Mouse (Mus musculus) stomach, embryonic 15.5 days (tissue): ENCODE measurements around the gene Mpdu1. TPM values are rescaled to one million over a fixed set of nuclear protein-coding genes. Genes with fewer than 3 reads are reported as not detected.
A peak's percentile ranks its signal among the peaks of the same experiment; 100 is the strongest.
"Not testable (repeated sequence)": the region's sequence is repeated elsewhere in the genome, so short reads cannot be mapped to it uniquely, and the experiment has no call there.

Experiments used
- ATAC-seq: fragments of 200-750 bp; cut with Nextera tagmentation; 2 replicates; pipeline ENCODE4 v1.8.0; 2017; ENCODE audit warnings: low read depth, moderate number of reproducible peaks, moderate TSS enrichment; ENCODE audit not compliant: insufficient read depth, low FRiP score
- H3K27ac ChIP-seq: fragments of 300-500 bp; sonication (generic); 2 replicates; pipeline ENCODE4 v1.5.1; 2015; ENCODE audit warnings: mild to moderate bottlenecking, inconsistent platforms
- H3K27me3 ChIP-seq: fragments of 300-500 bp; sonication (generic); replicated peaks from 2 replicates; pipeline ENCODE4 v1.6.1; 2015; ENCODE audit warnings: inconsistent platforms
- H3K36me3 ChIP-seq: fragments of 300-500 bp; sonication (generic); 2 replicates; pipeline ENCODE4 v1.6.1; 2015; ENCODE audit warnings: inconsistent platforms
- H3K4me1 ChIP-seq: fragments of 300-500 bp; sonication (generic); 2 replicates; pipeline ENCODE4 v1.6.1; 2015; ENCODE audit warnings: inconsistent platforms
- H3K4me2 ChIP-seq: fragments of 300-500 bp; sonication (generic); 2 replicates; pipeline ENCODE4 v1.6.1; 2015; ENCODE audit warnings: mild to moderate bottlenecking, inconsistent platforms
- H3K4me3 ChIP-seq: fragments of 300-500 bp; sonication (generic); replicated peaks from 2 replicates; pipeline ENCODE4 v1.5.1; 2015; ENCODE audit warnings: inconsistent platforms
- H3K9ac ChIP-seq: fragments of 300-500 bp; sonication (generic); 2 replicates; pipeline ENCODE4 v1.6.1; 2015; ENCODE audit warnings: inconsistent platforms
- H3K9me3 ChIP-seq: fragments of 300-500 bp; sonication (generic); 2 replicates; pipeline ENCODE4 v1.6.1; 2016; ENCODE audit warnings: inconsistent platforms
- whole genome bisulfite sequencing: fragments of 180-500 bp; shearing (Covaris S2); methylation state at CpG from one replicate; pipeline ENCODE4 v1.1.7; 2015; 5-methylcytosine and 5-hydroxymethylcytosine counted together
- polyA plus RNA-seq: library from polyadenylated mRNA; unstranded; fragments of >200 nt; fragmentation: Nextera tagmentation; extraction: Ambion mirVana; gene quantifications from 2 replicates; pipeline ENCODE4 v1.2.1, GENCODE M21; 2015

Mpdu1 gene
- polyA plus RNA-seq, 1 experiment from 2014 or later: 58.7 TPM

- H3K27ac ChIP-seq: no peak overlapping the region
- no peaks in the 10 kb centered on the region for H3K9me3 ChIP-seq
- ATAC-seq: no peak
- no peak overlapping the region for H3K4me3 ChIP-seq
- H3K4me1 ChIP-seq: no peaks in the 10 kb centered on the region
- H3K4me2 ChIP-seq: no peak overlapping the region
- WGBS: 36% methylated on average over 6 of the region's 6 CpGs
- H3K36me3 ChIP-seq: no peaks in the 10 kb centered on the region
- no peak overlapping the region for H3K9ac ChIP-seq
- no peaks in the 10 kb centered on the region for H3K27me3 ChIP-seq
These were observed 34.2 kb downstream of the Mpdu1 start for GRCm38 (mm10) chr11:69628286-69628685.

GRCm38 (mm10) chr11:69624339-69624738 is 38.1 kb downstream of the Mpdu1 start:
- H3K27ac ChIP-seq: not testable (repeated sequence)

GRCm38 (mm10) chr11:69623006-69623405 is 39.4 kb downstream of the Mpdu1 start:
- H3K27ac ChIP-seq: no peak overlapping the region
- H3K9me3 ChIP-seq: no peaks in the 10 kb centered on the region
- 70% methylated on average over 4 of the region's 4 CpGs for WGBS
- no peaks in the 10 kb centered on the region for H3K27me3 ChIP-seq
- H3K4me2 ChIP-seq: peak overlapping the region; percentile 77; the same call in 1 of the 2 replicates
- H3K4me1 ChIP-seq: 0 out of 2 replicates have a peak, but pooled peaks cover 9% of the 10 kb centered on the region
- no peak for ATAC-seq
- no peak overlapping the region for H3K9ac ChIP-seq
- no peaks in the 10 kb centered on the region for H3K36me3 ChIP-seq
- peak overlapping the region; percentile 59; the same call in 1 of the 2 replicates for H3K4me3 ChIP-seq

More at GRCm38 (mm10) chr11:69624339-69624738, 38.1 kb downstream of the Mpdu1 start:
- not testable (repeated sequence) for H3K9ac ChIP-seq, ATAC-seq, H3K4me3 ChIP-seq, H3K27me3 ChIP-seq, H3K36me3 ChIP-seq, H3K4me2 ChIP-seq, H3K9me3 ChIP-seq, H3K4me1 ChIP-seq
- WGBS: 81% methylated on average over 2 of the region's 2 CpGs

GRCm38 (mm10) chr11:69622406-69622805 is 40.0 kb downstream of the Mpdu1 start:
- Histone ChIP-seq H3K36me3 (no peaks in the 10 kb centered on the region), H3K27ac (peak overlapping the region; percentile 63), H3K4me1 (0 out of 2 replicates have a peak, but pooled peaks cover 9% of the 10 kb centered on the region), H3K4me2 (peak overlapping the region; percentile 77), H3K9ac (peak overlapping the region; percentile 63), H3K9me3 (no peaks in the 10 kb centered on the region), H3K27me3 (no peaks in the 10 kb centered on the region), H3K4me3 (peak overlapping the region; percentile 59)
- ATAC-seq: no peak
- 21% methylated on average over 6 of the region's 6 CpGs for WGBS

- H3K4me2 ChIP-seq: peak within 1 kb of the TSS; percentile 77
- H3K27ac ChIP-seq: peak within 1 kb of the TSS; percentile 63
- no peaks in the 10 kb centered on the region for H3K27me3 ChIP-seq
- H3K36me3 ChIP-seq: no peaks in the 10 kb centered on the region
- peak; percentile 78; the same call in 1 of the 2 replicates for ATAC-seq
- 0 out of 2 replicates have a peak, but pooled peaks cover 9% of the 10 kb centered on the region for H3K4me1 ChIP-seq
- no peaks in the 10 kb centered on the region for H3K9me3 ChIP-seq
- peak within 1 kb of the TSS; percentile 63 for H3K9ac ChIP-seq
- WGBS: 1% methylated on average over 20 of the region's 20 CpGs
- H3K4me3 ChIP-seq: peak within 1 kb of the TSS; percentile 59
These were observed 40.7 kb downstream of the Mpdu1 start, which contains the start of gene Sat2 for GRCm38 (mm10) chr11:69621571-69622268. TSS of gene Sat2 (plus strand) at chr11:69622024.

GRCm38 (mm10) chr11:69620394-69621081 is 41.9 kb downstream of the Mpdu1 start:
- no peak for ATAC-seq
- H3K9ac ChIP-seq: no peak overlapping the region
- no peaks in the 10 kb centered on the region for H3K9me3 ChIP-seq
- H3K27me3 ChIP-seq: no peaks in the 10 kb centered on the region
- no peak overlapping the region for H3K4me2 ChIP-seq
- 76% methylated on average over 7 of the region's 7 CpGs for WGBS
- H3K36me3 ChIP-seq: no peaks in the 10 kb centered on the region
- no peak overlapping the region for H3K27ac ChIP-seq
- H3K4me3 ChIP-seq: no peak overlapping the region
- H3K4me1 ChIP-seq: 0 out of 2 replicates have a peak, but pooled peaks cover 9% of the 10 kb centered on the region

- Histone ChIP-seq H3K27me3 (no peaks in the 10 kb centered on the region), H3K4me2 (no peak within 1 kb of the TSS), H3K9me3 (no peaks in the 10 kb centered on the region), H3K27ac (no peak within 1 kb of the TSS), H3K4me3 (no peak within 1 kb of the TSS), H3K9ac (no peak within 1 kb of the TSS), H3K4me1 (0 out of 2 replicates have a peak, but pooled peaks cover 9% of the 10 kb centered on the region), H3K36me3 (no peaks in the 10 kb centered on the region)
- ATAC-seq: no peak
- WGBS: 48% methylated on average over 5 of the region's 5 CpGs
These were observed 44.6 kb downstream of the Mpdu1 start, which contains the start of gene Shbg for GRCm38 (mm10) chr11:69617805-69618204. TSS of gene Shbg (minus strand) at chr11:69617905.

GRCm38 (mm10) chr11:69616781-69617180 is 45.7 kb downstream of the Mpdu1 start:
- no peak for ATAC-seq
- 0 out of 2 replicates have a peak, but pooled peaks cover 3% of the 10 kb centered on the region for H3K4me1 ChIP-seq
- no peak overlapping the region for H3K9ac ChIP-seq
- whole genome bisulfite sequencing: 50% methylated on average over 10 of the region's 10 CpGs
- H3K27ac ChIP-seq: no peak overlapping the region
- no peak overlapping the region for H3K4me2 ChIP-seq
- H3K9me3 ChIP-seq: no peaks in the 10 kb centered on the region
- no peaks in the 10 kb centered on the region for H3K36me3 ChIP-seq
- no peak overlapping the region for H3K4me3 ChIP-seq
- H3K27me3 ChIP-seq: no peaks in the 10 kb centered on the region

- H3K27me3 ChIP-seq, H3K27ac ChIP-seq, H3K36me3 ChIP-seq, H3K4me1 ChIP-seq, H3K9ac ChIP-seq, H3K4me3 ChIP-seq, ATAC-seq, H3K9me3 ChIP-seq: not testable (repeated sequence)
- H3K4me2 ChIP-seq: peak overlapping the region; percentile 40; the same call in 1 of the 2 replicates
- WGBS: 48% methylated on average over 11 of the region's 11 CpGs
These were observed 48.2 kb downstream of the Mpdu1 start for GRCm38 (mm10) chr11:69614257-69614588.

GRCm38 (mm10) chr11:69613553-69614256 is 48.7 kb downstream of the Mpdu1 start:
- no peaks in the 10 kb centered on the region for H3K36me3 ChIP-seq
- no peak overlapping the region for H3K9ac ChIP-seq
- 12% methylated on average over 19 of the region's 19 CpGs for WGBS
- no peaks in the 10 kb centered on the region for H3K4me1 ChIP-seq
- peak; percentile 62; the same call in 1 of the 2 replicates for ATAC-seq
- H3K4me2 ChIP-seq: peak overlapping the region; percentile 40
- no peaks in the 10 kb centered on the region for H3K27me3 ChIP-seq
- H3K4me3 ChIP-seq: no peak overlapping the region; the same call in 1 of the 2 replicates
- no peak overlapping the region for H3K27ac ChIP-seq
- H3K9me3 ChIP-seq: no peaks in the 10 kb centered on the region

GRCm38 (mm10) chr11:69610899-69611298 is 51.5 kb downstream of the Mpdu1 start:
- no peaks in the 10 kb centered on the region for H3K4me1 ChIP-seq
- H3K36me3 ChIP-seq: no peaks in the 10 kb centered on the region
- no peak overlapping the region for H3K4me2 ChIP-seq
- no peak overlapping the region for H3K9ac ChIP-seq
- no peaks in the 10 kb centered on the region for H3K9me3 ChIP-seq
- H3K4me3 ChIP-seq: no peak overlapping the region
- H3K27ac ChIP-seq: no peak overlapping the region
- no peak for ATAC-seq
- WGBS: 55% methylated on average over 4 of the region's 4 CpGs
- no peaks in the 10 kb centered on the region for H3K27me3 ChIP-seq
